Mouse (Mus musculus) midbrain, embryonic 11.5 days (tissue): ENCODE results near the gene Med12. TPM values are rescaled to one million over a fixed set of nuclear protein-coding genes. Genes with fewer than 3 reads are reported as not detected.

Experiments used
- ATAC-seq: fragments of 200-750 bp; cut with Nextera tagmentation; 2 replicates; pipeline ENCODE4 v1.8.0; 2017; ENCODE audit warnings: moderate TSS enrichment, moderate library complexity; ENCODE audit not compliant: low FRiP score
- DNase-seq: peaks from one replicate; pipeline ENCODE4 v3.0.0; 2015; ENCODE audit warnings: low spot score; ENCODE audit errors: missing footprints
- H3K27ac ChIP-seq: fragments of 300-500 bp; sonication (generic); 2 replicates; pipeline ENCODE4 v1.5.1; 2014; ENCODE audit warnings: low read depth, low read length
- H3K27me3 ChIP-seq: fragments of 300-500 bp; sonication (generic); 2 replicates; pipeline ENCODE4 v1.6.1; 2014; ENCODE audit warnings: mild to moderate bottlenecking, low read length, moderate library complexity, mixed read lengths; ENCODE audit not compliant: control insufficient read depth, insufficient read depth
- H3K36me3 ChIP-seq: fragments of 300-500 bp; sonication (generic); 2 replicates; pipeline ENCODE4 v1.6.1; 2014; ENCODE audit warnings: mild to moderate bottlenecking, low read length, moderate library complexity, mixed read lengths; ENCODE audit not compliant: control insufficient read depth, insufficient read depth
- H3K4me1 ChIP-seq: fragments of 300-500 bp; sonication (generic); 2 replicates; pipeline ENCODE4 v1.6.1; 2014; ENCODE audit warnings: low read length; ENCODE audit not compliant: control insufficient read depth, insufficient read depth
- H3K4me2 ChIP-seq: fragments of 300-500 bp; sonication (generic); 2 replicates; pipeline ENCODE4 v1.6.1; 2014; ENCODE audit warnings: mild to moderate bottlenecking, moderate library complexity
- H3K4me3 ChIP-seq: fragments of 300-500 bp; sonication (generic); 2 replicates; pipeline ENCODE4 v1.5.1; 2014; ENCODE audit warnings: low read depth, low read length
- H3K9ac ChIP-seq: fragments of 300-500 bp; sonication (generic); 2 replicates; pipeline ENCODE4 v1.6.1; 2014; ENCODE audit warnings: low read length
- H3K9me3 ChIP-seq: fragments of 300-500 bp; sonication (generic); 2 replicates; pipeline ENCODE4 v1.6.1; 2016; ENCODE audit warnings: low read length; ENCODE audit not compliant: control insufficient read depth
- WGBS: fragments of 180-500 bp; shearing (Covaris S2); extraction: QIAGEN DNeasy Blood & Tissue Kit; methylation state at CpG from one replicate; pipeline ENCODE4 v1.1.7; 2014; 5-methylcytosine and 5-hydroxymethylcytosine counted together
- polyA plus RNA-seq: library from polyadenylated mRNA; unstranded; fragments of >200 nt; fragmentation: Nextera tagmentation; extraction: Ambion mirVana; gene quantifications from 2 replicates; pipeline ENCODE4 v1.2.1, GENCODE M21; 2014

Med12 gene
- polyA plus RNA-seq, 1 experiment from 2014 or later, result 37.9 TPM

GRCm38 (mm10) chrX:101290111-101290510, 16.3 kb downstream of the Med12 start:
- Histone ChIP-seq H3K27ac (no peak overlapping the region), H3K36me3 (no peaks in the 10 kb centered on the region; the same call in 1 of the 2 replicates), H3K27me3 (no peaks in the 10 kb centered on the region; the same call in 1 of the 2 replicates), H3K4me3 (no peak overlapping the region), H3K9ac (no peak overlapping the region), H3K4me2 (no peak overlapping the region), H3K9me3 (no peaks in the 10 kb centered on the region), H3K4me1 (no peaks in the 10 kb centered on the region)
- whole genome bisulfite sequencing, result 90% methylated on average over 10 of the region's 10 CpGs
- DNase-seq (no peak), ATAC-seq (no peak)

DNA sequence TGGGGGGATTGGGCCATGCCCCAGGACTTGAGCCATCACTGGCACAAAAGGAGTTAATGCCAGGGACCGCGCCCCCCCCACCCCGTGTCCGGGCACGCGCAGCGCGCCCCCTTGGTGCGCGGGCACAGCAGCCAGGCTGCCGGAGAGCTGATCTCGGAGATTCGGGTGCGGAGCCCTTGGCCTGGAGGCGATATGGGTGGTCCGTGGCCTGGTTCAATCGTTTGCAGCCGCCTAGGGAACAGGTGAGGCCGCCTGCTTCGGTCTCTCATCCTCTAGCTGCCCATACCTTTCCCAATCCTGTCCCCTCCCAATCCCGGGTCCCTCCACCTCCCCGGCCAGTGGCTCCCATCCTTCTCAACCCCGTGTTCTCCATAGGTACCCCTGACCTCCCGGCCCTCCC, 25.2 kb downstream of the Med12 start, which contains the start of gene Nlgn3:
Gene Nlgn3 (plus strand): TSS at position 114 of the 400 bp plus-strand sequence.
- H3K4me3 ChIP-seq, result peak within 1 kb of the TSS; percentile 38
- H3K36me3 ChIP-seq, result no peaks in the 10 kb centered on the region
- DNase-seq (peak; percentile 88), ATAC-seq (peak; percentile 13)
- 27% methylated on average over 24 of the region's 24 CpGs for WGBS
- H3K4me1 ChIP-seq, result peaks cover 17% of the 10 kb centered on the region
- peak within 1 kb of the TSS; percentile 61 for H3K9ac ChIP-seq
- H3K27ac ChIP-seq, result peak within 1 kb of the TSS; percentile 35; the same call in 1 of the 2 replicates
- H3K9me3 ChIP-seq, result no peaks in the 10 kb centered on the region
- H3K27me3 ChIP-seq, result 0 out of 2 replicates have a peak, but pooled peaks cover 4% of the 10 kb centered on the region
- H3K4me2 ChIP-seq, result peak within 1 kb of the TSS; percentile 47

- peak overlapping the region; percentile 61 for H3K9ac ChIP-seq
- 0 out of 2 replicates have a peak, but pooled peaks cover 4% of the 10 kb centered on the region for H3K27me3 ChIP-seq
- H3K36me3 ChIP-seq, result no peaks in the 10 kb centered on the region
- H3K4me1 ChIP-seq, result peaks cover 20% of the 10 kb centered on the region
- DNase-seq (peak; percentile 91), ATAC-seq (peak; percentile 83)
- H3K27ac ChIP-seq, result peak overlapping the region; percentile 35; the same call in 1 of the 2 replicates
- H3K4me2 ChIP-seq, result peak overlapping the region; percentile 47
- no peaks in the 10 kb centered on the region for H3K9me3 ChIP-seq
- H3K4me3 ChIP-seq, result peak overlapping the region; percentile 38
- 38% methylated on average over 6 of the region's 13 CpGs for WGBS
These were observed 25.9 kb downstream of the Med12 start for GRCm38 (mm10) chrX:101299473-101300426.

GRCm38 (mm10) chrX:101300427-101301030, 26.7 kb downstream of the Med12 start:
- Histone ChIP-seq H3K4me2 (peak overlapping the region; percentile 47), H3K4me1 (peaks cover 20% of the 10 kb centered on the region), H3K9ac (peak overlapping the region; percentile 48), H3K9me3 (no peaks in the 10 kb centered on the region), H3K36me3 (no peaks in the 10 kb centered on the region), H3K27ac (peak overlapping the region; percentile 25; the same call in 1 of the 2 replicates), H3K4me3 (peak overlapping the region; percentile 38), H3K27me3 (0 out of 2 replicates have a peak, but pooled peaks cover 4% of the 10 kb centered on the region)
- peak; percentile 88 for DNase-seq
- peak; percentile 66 for ATAC-seq
- 25% methylated on average over 12 of the region's 13 CpGs for WGBS

DNA sequence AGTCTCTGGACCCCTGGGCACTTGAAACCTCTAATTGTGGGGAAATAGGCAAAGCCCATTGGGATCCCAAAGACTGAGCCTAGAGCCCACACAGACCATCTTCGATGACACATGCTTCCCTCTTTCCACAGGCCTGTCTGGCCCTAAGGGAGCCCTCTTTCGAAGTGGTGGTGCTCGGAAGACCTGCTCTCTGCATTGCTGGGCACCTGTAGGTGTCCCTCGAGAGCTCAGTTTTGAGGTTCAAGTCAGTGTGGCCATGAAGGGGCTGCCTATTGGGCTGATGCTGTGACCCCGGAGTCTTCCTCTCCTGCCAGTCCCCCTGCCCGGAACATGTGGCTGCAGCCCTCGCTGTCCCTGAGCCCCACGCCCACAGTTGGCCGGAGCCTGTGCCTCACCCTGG, 27.8 kb downstream of the Med12 start:
- Histone ChIP-seq H3K36me3 (no peaks in the 10 kb centered on the region), H3K9me3 (no peaks in the 10 kb centered on the region), H3K27me3 (0 out of 2 replicates have a peak, but pooled peaks cover 4% of the 10 kb centered on the region), H3K4me3 (no peak overlapping the region), H3K27ac (no peak overlapping the region), H3K4me2 (peak overlapping the region; percentile 47), H3K4me1 (peaks cover 20% of the 10 kb centered on the region), H3K9ac (no peak overlapping the region)
- ATAC-seq, result no peak
- WGBS, result 69% methylated on average over 9 of the region's 9 CpGs
- no peak for DNase-seq

DNA sequence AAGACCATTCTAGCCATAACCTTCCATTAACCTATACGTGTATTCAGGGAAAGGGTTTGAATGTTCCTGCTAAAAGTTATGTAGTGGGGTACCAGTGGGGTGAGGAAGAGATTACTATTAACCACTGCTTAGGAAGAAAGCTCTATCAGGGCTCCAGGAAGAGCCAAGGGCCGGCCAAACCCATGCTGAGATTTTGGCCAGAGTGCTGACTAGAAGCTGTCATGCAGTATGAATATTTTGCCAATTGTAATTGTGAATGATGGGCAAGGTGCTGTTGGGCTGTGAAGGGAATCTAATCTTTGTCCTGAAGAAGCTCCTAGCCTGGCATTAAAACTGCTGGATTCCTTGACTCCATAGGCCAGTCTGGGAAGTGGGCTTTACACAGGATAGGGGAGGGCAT, 30.8 kb downstream of the Med12 start:
- H3K4me3 ChIP-seq, result no peak overlapping the region
- 29% methylated on average over 2 of the region's 2 CpGs for WGBS
- no peaks in the 10 kb centered on the region for H3K36me3 ChIP-seq
- H3K27ac ChIP-seq, result no peak overlapping the region
- H3K4me1 ChIP-seq, result peaks cover 20% of the 10 kb centered on the region
- H3K4me2 ChIP-seq, result no peak overlapping the region
- ATAC-seq (no peak), DNase-seq (no peak)
- H3K9me3 ChIP-seq, result no peaks in the 10 kb centered on the region
- no peak overlapping the region for H3K9ac ChIP-seq
- H3K27me3 ChIP-seq, result 0 out of 2 replicates have a peak, but pooled peaks cover 4% of the 10 kb centered on the region

DNA sequence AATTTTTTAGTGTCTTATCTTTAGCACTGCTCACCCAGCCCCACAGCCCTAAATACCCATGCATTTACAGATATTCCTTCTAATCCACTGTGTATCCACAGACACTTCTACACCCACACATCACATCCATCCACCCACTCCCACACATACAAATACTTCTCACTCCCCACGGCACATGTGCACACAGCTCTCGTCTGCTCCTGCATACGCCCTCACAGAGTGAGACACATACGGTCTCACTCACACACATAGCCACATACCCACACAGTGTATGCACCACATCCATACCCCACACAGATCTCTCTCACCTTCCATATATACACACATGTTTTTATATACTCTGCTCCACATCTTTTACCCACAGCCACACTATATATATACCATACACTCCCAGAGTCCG, 35.5 kb downstream of the Med12 start:
- H3K4me3 ChIP-seq, result no peak overlapping the region
- peaks cover 5% of the 10 kb centered on the region for H3K4me1 ChIP-seq
- 93% methylated on average over 5 of the region's 5 CpGs for WGBS
- H3K4me2 ChIP-seq, result no peak overlapping the region
- DNase-seq (no peak), ATAC-seq (no peak)
- H3K9ac ChIP-seq, result no peak overlapping the region
- no peaks in the 10 kb centered on the region for H3K9me3 ChIP-seq
- H3K36me3 ChIP-seq, result no peaks in the 10 kb centered on the region
- no peak overlapping the region for H3K27ac ChIP-seq
- H3K27me3 ChIP-seq, result no peaks in the 10 kb centered on the region; the same call in 1 of the 2 replicates

DNA sequence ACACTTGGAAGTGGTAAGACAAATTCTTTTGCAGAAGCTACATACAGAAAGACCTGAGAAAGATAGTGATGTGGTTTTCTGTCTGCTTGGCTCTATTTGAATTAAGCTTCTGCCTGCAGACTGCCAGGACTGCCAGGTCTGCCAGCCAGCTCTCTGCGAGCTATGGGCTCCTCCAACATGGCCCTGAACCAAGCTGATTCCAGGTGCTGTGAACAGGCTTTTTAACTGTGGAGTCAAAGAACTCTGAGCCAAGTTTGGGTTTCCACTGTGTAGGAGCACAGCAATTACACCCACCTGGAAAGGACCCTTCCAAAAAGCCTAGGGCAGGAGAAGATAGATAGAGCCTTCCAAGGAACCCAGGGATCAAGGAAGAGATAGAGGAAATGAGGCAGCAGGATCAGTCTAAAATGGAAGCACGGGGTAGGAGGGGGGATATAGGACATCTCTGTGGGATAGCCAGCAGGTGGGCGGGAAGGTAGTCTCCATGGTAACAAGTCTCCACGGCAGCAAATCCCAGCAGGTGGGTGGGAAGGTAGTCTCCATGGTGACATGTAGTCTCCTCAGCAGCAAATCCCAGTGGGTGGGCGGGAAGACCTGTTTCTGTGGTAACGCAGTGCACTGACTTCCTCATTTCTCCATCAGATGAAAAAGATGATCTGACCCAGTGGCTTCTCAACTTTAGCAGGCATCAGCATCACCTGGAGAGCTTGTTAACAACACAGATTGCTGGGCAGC, 40.0 kb downstream of the Med12 start:
- Histone ChIP-seq H3K4me2 (no peak overlapping the region), H3K9ac (no peak overlapping the region), H3K27ac (no peak overlapping the region), H3K9me3 (no peaks in the 10 kb centered on the region), H3K4me1 (peaks cover 5% of the 10 kb centered on the region), H3K36me3 (no peaks in the 10 kb centered on the region), H3K4me3 (no peak overlapping the region), H3K27me3 (no peaks in the 10 kb centered on the region; the same call in 1 of the 2 replicates)
- peak; percentile 70 for ATAC-seq
- peak; percentile 90 for DNase-seq
- 32% methylated on average over 6 of the region's 6 CpGs for WGBS
